Mouse (Mus musculus) heart, embryonic 14.5 days (tissue): ENCODE data around the gene Yif1a. TPM values are rescaled to one million over a fixed set of nuclear protein-coding genes. Genes with fewer than 3 reads are reported as not detected.
A peak's percentile ranks its signal among the peaks of the same experiment; 100 is the strongest.

ENCODE experiments used
- ATAC-seq: fragments of 200-750 bp; cut with Nextera tagmentation; 2 replicates; pipeline ENCODE4 v1.8.0; 2017; ENCODE audit warnings: low read depth, moderate TSS enrichment; ENCODE audit not compliant: insufficient number of reproducible peaks, insufficient read depth, low FRiP score
- H3K27ac ChIP-seq, 2 experiments: fragments of 200-500 bp in 1 of 2; fragments of 300-500 bp in 1 of 2; sonication (generic) in 1 of 2; replicated peaks in 1 of 2; 2 replicates each; pipeline ENCODE4 v1.5.1; 2012 to 2014; ENCODE audit warnings: low read depth in 2 of 2, low read length in 2 of 2, control low read depth in 1 of 2, mild to moderate bottlenecking in 1 of 2, mixed read lengths in 1 of 2; ENCODE audit not compliant: control insufficient read depth in 1 of 2, insufficient read depth in 1 of 2
- H3K27me3 ChIP-seq: fragments of 300-500 bp; sonication (generic); 2 replicates; pipeline ENCODE4 v1.6.1; 2014; ENCODE audit warnings: mild to moderate bottlenecking, low read length, control low read depth; ENCODE audit not compliant: control insufficient read depth, insufficient read depth
- H3K36me3 ChIP-seq: fragments of 300-500 bp; sonication (generic); 2 replicates; pipeline ENCODE4 v1.6.1; 2014; ENCODE audit warnings: mild to moderate bottlenecking, control low read depth, low read length, mixed read lengths; ENCODE audit not compliant: control insufficient read depth, insufficient read depth
- H3K4me1 ChIP-seq, 2 experiments: fragments of 200-500 bp in 1 of 2; fragments of 300-500 bp in 1 of 2; sonication (generic) in 1 of 2; 2 replicates each; pipeline ENCODE4 v1.6.1; 2012 to 2014; ENCODE audit warnings: low read length in 2 of 2, control low read depth in 1 of 2, mixed read lengths in 1 of 2; ENCODE audit not compliant: control insufficient read depth in 2 of 2, insufficient read depth in 2 of 2
- H3K4me2 ChIP-seq: fragments of 300-500 bp; sonication (generic); 2 replicates; pipeline ENCODE4 v1.6.1; 2014; ENCODE audit warnings: mild to moderate bottlenecking, low read length
- H3K4me3 ChIP-seq, 2 experiments: fragments of 200-500 bp in 1 of 2; fragments of 300-500 bp in 1 of 2; sonication (generic) in 1 of 2; 2 replicates each; pipeline ENCODE4 v1.5.1; 2012 to 2014; ENCODE audit warnings: low read length in 2 of 2, mild to moderate bottlenecking in 2 of 2, control low read depth in 1 of 2, low read depth in 1 of 2, moderate library complexity in 1 of 2; ENCODE audit not compliant: control insufficient read depth in 1 of 2, insufficient read depth in 1 of 2
- H3K9ac ChIP-seq: fragments of 300-500 bp; sonication (generic); 2 replicates; pipeline ENCODE4 v1.6.1; 2014; ENCODE audit warnings: mild to moderate bottlenecking, low read length
- H3K9me3 ChIP-seq: fragments of 300-500 bp; sonication (generic); 2 replicates; pipeline ENCODE4 v1.6.1; 2016; ENCODE audit warnings: low read length, control low read depth; ENCODE audit not compliant: control insufficient read depth
- WGBS: fragments of 180-500 bp; shearing (Covaris S2); extraction: QIAGEN DNeasy Blood & Tissue Kit; methylation state at CpG from one replicate; pipeline ENCODE4 v1.1.7; 2014; 5-methylcytosine and 5-hydroxymethylcytosine counted together
- polyA plus RNA-seq: library from polyadenylated mRNA; unstranded; fragments of >200 nt; fragmentation: Nextera tagmentation; extraction: Ambion mirVana; gene quantifications from 2 replicates; pipeline ENCODE4 v1.2.1, GENCODE M21; 2014

Gene Yif1a
- polyA plus RNA-seq, 1 experiment from 2014 or later, result 122 TPM

- Histone ChIP-seq H3K4me1 (peaks cover 28% of the 10 kb centered on the region in 2 experiments), H3K4me3 (no peak overlapping the region), H3K9ac (no peak overlapping the region), H3K27me3 (no peaks in the 10 kb centered on the region), H3K27ac (no peak overlapping the region), H3K9me3 (no peaks in the 10 kb centered on the region), H3K4me2 (no peak overlapping the region), H3K36me3 (no peaks in the 10 kb centered on the region)
- whole genome bisulfite sequencing, result 83% methylated on average over 5 of the region's 5 CpGs
- ATAC-seq, result no peak
Measured at GRCm38 (mm10) chr19:5062041-5062440, 26.3 kb upstream of the Yif1a start.

- Histone ChIP-seq H3K4me2 (no peak overlapping the region), H3K4me1 (peaks cover 32% of the 10 kb centered on the region in 2 experiments), H3K9ac (no peak overlapping the region), H3K27me3 (no peaks in the 10 kb centered on the region), H3K27ac (no peak overlapping the region), H3K9me3 (no peaks in the 10 kb centered on the region), H3K36me3 (no peaks in the 10 kb centered on the region), H3K4me3 (no peak overlapping the region)
- 80% methylated on average over 6 of the region's 6 CpGs for WGBS
- ATAC-seq, result no peak
Measured at GRCm38 (mm10) chr19:5062446-5062845, 25.9 kb upstream of the Yif1a start.

- Histone ChIP-seq H3K4me2 (no peak overlapping the region), H3K9ac (no peak overlapping the region), H3K36me3 (no peaks in the 10 kb centered on the region), H3K9me3 (no peaks in the 10 kb centered on the region), H3K4me1 (peaks cover 28 to 29% of the 10 kb centered on the region in 2 experiments), H3K4me3 (no peak overlapping the region), H3K27me3 (peaks cover 6% of the 10 kb centered on the region; the same call in 1 of the 2 replicates), H3K27ac (no peak overlapping the region)
- ATAC-seq, result no peak
- 41% methylated on average over 7 of the region's 7 CpGs for WGBS
Measured at GRCm38 (mm10) chr19:5065104-5065503, 23.2 kb upstream of the Yif1a start.

GRCm38 (mm10) chr19:5067040-5067799, 21.1 kb upstream of the Yif1a start:
- peak overlapping the region; percentile 14 to 79 for H3K27ac ChIP-seq
- H3K27me3 ChIP-seq, result peaks cover 6% of the 10 kb centered on the region; the same call in 1 of the 2 replicates
- no peaks in the 10 kb centered on the region for H3K9me3 ChIP-seq
- WGBS, result 4% methylated on average over 15 of the region's 15 CpGs
- 0 out of 2 replicates have a peak, but pooled peaks have one; percentile 13 for ATAC-seq
- peak overlapping the region; percentile 80 for H3K9ac ChIP-seq
- peak overlapping the region; percentile 13 to 54; a peak in 3 of 4 replicates for H3K4me3 ChIP-seq
- peak overlapping the region; percentile 96 for H3K4me2 ChIP-seq
- no peaks in the 10 kb centered on the region for H3K36me3 ChIP-seq
- H3K4me1 ChIP-seq, result peaks cover 25 to 31% of the 10 kb centered on the region in 2 experiments

- no peaks in the 10 kb centered on the region for H3K9me3 ChIP-seq
- H3K36me3 ChIP-seq, result no peaks in the 10 kb centered on the region
- H3K4me1 ChIP-seq, result peaks cover 28 to 37% of the 10 kb centered on the region in 2 experiments
- WGBS, result 1% methylated on average over 54 of the region's 56 CpGs
- peak within 1 kb of the TSS; percentile 54 for H3K4me3 ChIP-seq
- peak within 1 kb of the TSS; percentile 14 to 79 for H3K27ac ChIP-seq
- H3K9ac ChIP-seq, result peak within 1 kb of the TSS; percentile 80
- peaks cover 6% of the 10 kb centered on the region; the same call in 1 of the 2 replicates for H3K27me3 ChIP-seq
- H3K4me2 ChIP-seq, result peak within 1 kb of the TSS; percentile 96
- ATAC-seq, result peak; percentile 77
Measured at GRCm38 (mm10) chr19:5067867-5068569, 20.3 kb upstream of the Yif1a start, which contains the start of gene Cd248. Gene Cd248, plus strand, starts transcription at chr19:5068078.

- peaks cover 6% of the 10 kb centered on the region for H3K27me3 ChIP-seq
- H3K27ac ChIP-seq, result peak overlapping the region in 1 of 2 experiments; percentile 79; a peak in 1 of 4 replicates
- H3K9ac ChIP-seq, result peak overlapping the region; percentile 80
- H3K4me1 ChIP-seq, result peaks cover 28 to 37% of the 10 kb centered on the region in 2 experiments
- 42% methylated on average over 21 of the region's 21 CpGs for WGBS
- H3K4me2 ChIP-seq, result peak overlapping the region; percentile 96
- H3K4me3 ChIP-seq, result peak overlapping the region; percentile 54
- no peak for ATAC-seq
- H3K36me3 ChIP-seq, result no peaks in the 10 kb centered on the region
- no peaks in the 10 kb centered on the region for H3K9me3 ChIP-seq
Measured at GRCm38 (mm10) chr19:5068570-5069234, 19.6 kb upstream of the Yif1a start.

- WGBS, result 80% methylated on average over 5 of the region's 5 CpGs
- no peak for ATAC-seq
- Histone ChIP-seq H3K27me3 (peaks cover 12% of the 10 kb centered on the region), H3K4me1 (peaks cover 28 to 37% of the 10 kb centered on the region in 2 experiments), H3K4me2 (peak overlapping the region; percentile 96; the same call in 1 of the 2 replicates), H3K36me3 (no peaks in the 10 kb centered on the region), H3K4me3 (no peak overlapping the region), H3K9me3 (no peaks in the 10 kb centered on the region), H3K9ac (no peak overlapping the region), H3K27ac (no peak overlapping the region)
Measured at GRCm38 (mm10) chr19:5069486-5069885, 18.9 kb upstream of the Yif1a start.
